Mouse (Mus musculus): ENCODE results near the gene Irs1.

Irs1 gene

DNA sequence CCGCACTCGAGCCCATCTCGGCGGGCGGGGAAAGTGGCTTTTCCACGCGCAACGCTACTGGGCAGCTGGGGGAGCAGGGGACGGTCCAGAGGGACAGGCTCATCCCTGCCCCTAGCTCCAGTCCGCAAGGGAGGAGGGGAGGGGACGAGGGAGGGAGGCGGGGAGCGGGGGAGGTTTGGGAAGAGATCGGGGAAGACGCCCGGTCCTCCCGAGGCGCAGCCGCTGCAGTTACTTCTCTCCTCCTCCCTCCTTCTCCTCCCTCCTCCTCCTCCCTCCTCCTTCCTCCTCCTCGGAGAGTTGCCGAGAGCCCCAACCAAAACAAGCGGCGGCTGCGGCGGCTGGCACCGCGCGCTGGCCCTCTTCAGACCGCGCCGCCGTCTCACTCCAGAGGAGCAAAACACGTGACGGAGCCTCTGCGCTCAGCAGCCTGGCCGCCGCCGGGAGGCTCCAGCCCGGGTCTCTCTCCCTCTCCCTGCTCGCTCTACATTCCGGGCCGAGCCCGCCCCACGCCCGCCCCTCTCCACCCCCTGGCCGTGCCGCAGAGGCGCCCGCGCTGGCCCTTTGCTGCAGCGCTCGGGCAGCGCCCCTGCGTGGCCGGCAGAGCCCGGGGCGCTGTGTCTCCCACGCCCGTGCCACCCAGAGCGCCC, at the start of gene Irs1:
TSS of gene Irs1 (minus strand) at position 266 of the 647 bp plus-strand sequence.
- DNase-seq (ENCODE audit: low spot score in 2 of 2) = peak; percentile 81 to 82

DNA sequence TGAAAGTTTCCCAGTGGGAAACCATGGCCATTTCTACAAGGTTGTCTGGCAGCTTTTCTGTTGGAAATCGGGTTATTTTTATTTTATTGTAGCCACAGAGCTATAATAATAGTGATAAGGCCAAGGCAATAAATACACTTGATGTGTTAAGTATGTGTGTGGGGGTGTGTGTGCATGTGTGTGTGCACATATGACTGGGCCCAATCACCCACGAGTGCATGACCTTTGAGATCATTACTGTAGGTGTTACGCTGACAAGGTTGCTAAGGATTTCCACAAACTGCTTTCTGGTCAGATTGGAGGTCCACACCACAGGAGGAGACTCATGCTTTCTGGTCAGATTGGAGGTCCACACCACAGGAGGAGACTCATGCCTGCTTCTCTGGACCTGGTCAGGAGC, 43.3 kb upstream of the Irs1 start:
- DNase-seq (ENCODE audit: low spot score in 2 of 2) = no peak

DNA sequence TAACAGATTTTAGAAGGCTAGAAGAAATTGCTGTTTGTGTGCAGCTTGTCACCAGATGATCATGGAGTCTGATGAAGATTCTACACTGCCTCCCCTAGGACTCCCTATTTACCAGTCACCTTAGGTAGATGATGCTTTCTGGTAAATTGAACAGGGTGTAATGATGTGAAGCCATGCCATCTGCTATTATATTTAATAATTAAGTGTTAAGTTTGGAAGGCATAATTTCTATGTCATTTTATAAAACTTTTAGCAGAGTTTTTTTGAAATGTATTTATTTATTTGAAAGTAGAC, 38.7 kb upstream of the Irs1 start:
- DNase-seq (ENCODE audit: low spot score in 2 of 2) = no peak

DNA sequence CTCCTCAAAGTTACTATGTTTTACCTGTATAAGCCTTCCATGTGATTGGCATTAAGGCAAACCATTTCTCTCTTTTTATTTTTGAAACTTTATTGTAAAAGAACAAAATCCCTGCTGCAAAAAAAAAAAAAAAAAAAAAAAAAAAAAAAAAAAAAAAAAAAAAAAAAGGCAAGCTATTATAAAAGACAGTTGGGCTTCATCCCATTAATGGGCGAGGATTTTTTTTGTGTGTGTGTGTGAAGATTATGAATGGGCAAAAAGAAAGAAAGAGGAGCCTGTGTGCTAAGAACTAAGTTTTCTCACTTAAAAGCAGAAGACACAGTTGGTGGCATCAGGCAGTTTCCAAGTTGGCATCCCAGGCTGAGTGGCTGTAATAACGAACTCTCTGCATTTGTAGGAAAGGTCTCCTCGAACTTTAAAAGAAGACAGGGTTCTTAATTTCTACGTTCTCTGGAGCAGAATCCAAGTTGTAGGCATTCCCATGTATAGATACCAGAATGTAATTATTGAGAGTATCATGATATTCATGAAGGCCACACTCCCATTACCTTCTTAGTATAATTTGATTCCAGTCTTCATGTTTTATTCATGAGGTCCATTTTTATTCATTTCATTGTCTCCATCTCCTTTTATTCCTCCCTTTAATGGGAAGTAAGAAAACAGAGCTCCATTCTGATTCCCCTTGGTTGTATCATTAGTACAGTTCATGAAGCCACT, 38.2 kb upstream of the Irs1 start:
- DNase-seq (ENCODE audit: low spot score in 2 of 2) = no peak

DNA sequence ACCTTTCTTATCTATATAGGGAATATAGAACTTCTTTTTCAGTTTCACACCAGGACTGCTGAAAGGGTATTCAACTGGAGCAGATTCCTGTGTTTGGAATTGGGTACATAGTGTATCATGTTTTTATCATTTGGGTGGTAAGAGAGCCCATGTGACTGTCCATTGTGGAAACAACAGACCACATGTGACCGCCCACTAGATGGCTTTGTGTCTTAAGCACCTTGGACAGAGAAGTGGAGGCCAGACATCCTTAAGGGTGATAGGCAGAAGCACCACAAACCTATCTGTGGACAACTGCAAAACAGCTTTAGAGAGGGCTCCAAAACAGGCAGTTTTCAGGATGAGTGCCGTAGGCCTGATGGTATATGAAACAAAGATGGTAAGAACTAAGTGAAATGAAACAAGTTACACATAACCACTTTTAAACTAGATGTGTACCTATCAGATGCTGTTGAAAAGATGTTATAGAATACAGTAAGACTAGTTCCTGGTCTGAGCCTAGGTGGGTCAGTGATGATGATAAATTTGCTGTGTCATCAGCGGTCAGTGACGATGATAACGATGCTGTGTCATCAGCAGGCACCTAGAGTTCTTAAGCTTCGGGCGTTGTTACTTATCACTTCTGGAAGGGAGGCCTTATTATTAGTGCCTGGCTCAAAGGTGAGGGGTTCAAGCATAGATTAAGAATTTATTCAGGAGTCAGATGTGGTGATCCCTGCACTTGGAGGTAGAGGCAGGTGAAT, 37.0 kb upstream of the Irs1 start:
- no peak for DNase-seq (ENCODE audit: low spot score in 2 of 2)

DNA sequence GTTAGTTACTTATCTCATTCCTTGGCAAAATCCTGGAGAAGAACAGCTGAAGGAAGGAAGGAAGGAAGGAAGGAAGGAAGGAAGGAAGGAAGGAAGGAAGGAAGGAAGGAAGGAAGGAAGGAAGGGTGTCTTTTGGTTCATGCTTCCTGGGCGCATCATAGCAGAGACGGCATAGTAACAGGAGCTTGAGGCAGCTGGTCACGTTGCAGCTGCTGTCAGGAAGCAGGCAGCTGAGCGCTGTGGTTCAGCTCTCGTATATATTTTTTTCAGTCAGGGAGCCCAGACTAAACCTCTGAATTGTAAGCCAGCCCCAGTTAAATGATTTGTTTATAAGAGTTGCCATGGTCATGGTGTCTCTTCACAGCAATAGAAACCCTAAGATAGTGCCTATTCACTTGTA, 34.9 kb upstream of the Irs1 start:
- DNase-seq (ENCODE audit: low spot score in 2 of 2) = no peak

DNA sequence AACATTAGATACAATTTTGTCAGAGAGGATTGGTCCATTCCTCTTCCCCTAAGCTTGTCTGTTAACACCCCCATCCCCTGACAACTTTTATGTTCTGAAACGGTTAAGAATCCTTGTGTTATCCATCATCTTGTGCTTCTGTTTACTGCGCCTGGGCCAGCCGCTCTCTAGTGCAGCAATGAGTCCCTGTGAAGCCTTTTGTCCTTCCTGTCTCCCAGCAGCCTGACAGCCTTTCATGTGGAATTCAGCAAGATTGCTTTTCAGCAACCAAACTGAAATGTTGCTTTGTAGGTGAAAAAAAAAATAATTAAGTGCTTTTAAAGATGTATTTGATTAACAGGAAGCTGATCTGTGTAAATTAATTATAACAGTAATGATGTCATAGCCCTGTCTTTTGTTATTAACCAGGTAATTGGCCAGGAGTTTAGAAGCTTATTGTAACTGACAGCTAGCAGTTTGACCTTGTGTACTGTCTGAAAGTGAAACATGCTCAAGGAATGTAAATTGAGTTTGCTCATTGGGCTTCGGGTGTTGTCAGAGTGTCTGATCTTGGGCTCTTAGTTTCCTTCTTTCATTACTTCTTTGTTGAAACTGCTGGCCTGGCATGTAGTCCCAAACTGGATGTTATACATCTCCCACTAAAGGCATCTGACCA, 33.0 kb upstream of the Irs1 start:
- no peak for DNase-seq (ENCODE audit: low spot score in 2 of 2)

DNA sequence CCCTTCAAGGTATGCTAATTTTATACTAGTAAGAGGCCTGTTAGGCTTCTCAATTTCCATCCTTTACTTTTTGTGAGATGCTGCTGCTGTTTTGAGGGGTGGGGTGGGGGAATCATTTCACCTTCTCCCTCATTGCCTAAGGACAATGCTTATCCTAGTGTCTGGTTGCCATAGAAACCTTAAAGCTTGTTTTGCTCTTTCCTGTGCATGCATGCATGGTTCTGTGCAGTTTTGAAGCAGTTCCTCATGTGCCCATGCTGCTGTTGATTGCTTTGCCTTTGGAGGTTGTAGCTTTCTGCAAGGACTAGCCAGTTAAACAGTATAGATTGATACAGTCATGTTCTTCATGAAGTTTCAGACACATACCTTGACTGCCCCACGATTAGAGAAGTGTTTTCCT, 30.2 kb upstream of the Irs1 start:
- no peak for DNase-seq (ENCODE audit: low spot score in 2 of 2)

DNA sequence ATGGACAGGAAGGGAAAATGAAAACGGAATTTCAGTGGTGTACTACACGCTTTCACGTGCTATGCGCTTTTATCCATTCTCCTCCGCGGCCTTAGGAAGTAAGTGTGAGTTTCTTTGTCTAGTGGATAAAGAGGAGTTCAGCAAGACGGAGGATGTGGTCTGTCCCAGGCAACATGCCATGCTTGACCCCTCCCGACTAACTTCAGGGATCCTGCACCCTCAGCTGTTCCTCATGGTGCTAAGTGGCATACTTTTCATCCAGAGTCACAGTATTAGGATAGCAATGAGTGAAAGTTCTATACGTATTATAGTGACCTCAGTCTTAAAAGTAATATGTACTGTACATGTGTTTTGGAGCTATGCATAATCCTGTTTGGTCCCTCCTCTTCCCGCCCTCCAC, 29.6 kb upstream of the Irs1 start:
- DNase-seq (ENCODE audit: low spot score in 2 of 2) = no peak

DNA sequence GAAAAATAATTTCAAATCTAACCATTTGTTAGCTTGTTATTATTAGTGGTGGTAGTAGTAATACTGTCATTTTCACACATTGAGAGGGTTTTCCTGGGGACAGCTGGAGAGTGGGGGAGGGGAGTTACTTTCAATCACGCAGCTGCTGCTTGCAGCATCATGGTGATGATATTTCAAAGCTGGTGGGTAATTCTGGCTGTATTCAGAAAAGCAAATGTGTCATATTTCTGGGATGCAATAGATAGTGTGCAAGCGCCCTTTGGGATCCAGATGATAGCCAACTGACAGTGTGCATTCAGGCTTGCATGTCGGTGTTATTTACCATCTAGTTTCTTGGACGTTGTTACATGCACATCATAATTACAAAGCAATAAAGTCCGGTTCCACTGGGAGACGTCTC, 29.2 kb upstream of the Irs1 start:
- DNase-seq (ENCODE audit: low spot score in 2 of 2) = peak; percentile 22 to 28

DNA sequence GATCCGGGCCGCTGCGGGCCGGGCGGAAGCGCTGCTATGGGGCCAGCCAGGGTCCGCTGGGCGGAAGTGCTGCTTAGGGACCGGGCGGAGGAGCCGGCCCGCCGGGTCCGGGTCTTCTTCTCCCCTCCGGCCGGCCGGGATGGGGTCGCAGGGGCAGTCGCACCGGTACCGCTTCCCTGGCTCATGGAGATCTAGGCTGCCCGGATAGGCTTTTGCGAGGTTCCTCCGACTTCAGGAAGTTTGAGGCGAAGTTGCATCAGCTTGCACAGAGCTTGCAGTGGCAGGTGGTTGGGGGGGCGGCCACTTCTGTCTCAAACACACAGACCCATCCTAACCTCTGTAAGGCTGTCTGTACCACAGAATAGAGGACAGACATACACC, 25.5 kb upstream of the Irs1 start:
- DNase-seq (ENCODE audit: low spot score in 2 of 2) = no peak

DNA sequence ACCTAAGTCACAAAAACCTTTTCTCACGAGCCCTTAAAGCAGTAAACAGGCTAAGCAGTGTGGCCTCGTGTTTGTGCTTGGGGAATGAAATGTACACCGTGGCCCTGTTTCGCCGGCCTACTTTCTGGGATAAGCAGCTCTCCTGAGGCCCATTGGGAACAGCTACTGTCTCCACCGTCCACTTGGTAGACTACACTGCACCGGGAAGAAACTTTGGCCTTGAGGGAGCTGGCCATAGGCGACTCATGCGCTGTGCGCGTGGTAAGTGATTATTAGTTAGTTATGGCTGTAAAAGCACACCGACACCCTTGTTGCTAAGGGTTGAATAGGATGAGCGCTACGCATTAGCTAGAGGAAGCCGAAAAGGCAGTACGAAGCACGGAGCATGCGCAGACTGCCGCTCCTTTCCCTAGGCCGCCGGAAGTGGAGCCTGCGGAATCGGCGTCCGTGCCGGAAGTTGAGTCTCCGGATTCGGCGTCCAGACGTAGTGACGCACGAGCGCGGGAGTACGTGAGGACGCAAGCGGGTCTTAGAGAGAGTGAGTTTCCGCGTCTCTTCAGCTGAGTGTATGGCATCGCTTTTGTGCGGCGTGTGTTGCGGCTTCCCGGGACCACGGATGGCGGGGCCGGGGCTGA, 25.0 kb upstream of the Irs1 start, which contains the start of gene Rhbdd1:
TSS of gene Rhbdd1 (plus strand) at position 342 of the 635 bp plus-strand sequence.
- peak; percentile 99 for DNase-seq (ENCODE audit: low spot score in 2 of 2)

DNA sequence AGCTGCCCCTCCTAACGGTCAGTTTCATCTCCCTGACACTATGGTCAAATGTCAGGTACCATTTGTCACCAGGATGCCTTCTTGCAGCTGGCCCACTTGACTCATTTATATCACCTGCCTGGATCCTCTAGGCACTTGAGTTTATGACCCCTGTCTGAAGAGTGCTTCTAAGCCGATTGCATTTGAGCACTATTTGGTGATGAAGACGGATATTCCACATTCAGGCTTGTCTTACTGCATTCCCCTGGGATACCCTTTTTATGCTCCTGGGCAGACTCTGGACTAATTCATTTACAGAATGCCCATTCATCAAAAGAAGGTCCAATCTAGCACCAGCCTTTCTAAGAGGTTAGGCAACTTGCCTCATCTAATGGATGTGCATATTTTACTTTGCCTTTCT, 13.3 kb upstream of the Irs1 start:
- DNase-seq (ENCODE audit: low spot score in 2 of 2) = no peak

DNA sequence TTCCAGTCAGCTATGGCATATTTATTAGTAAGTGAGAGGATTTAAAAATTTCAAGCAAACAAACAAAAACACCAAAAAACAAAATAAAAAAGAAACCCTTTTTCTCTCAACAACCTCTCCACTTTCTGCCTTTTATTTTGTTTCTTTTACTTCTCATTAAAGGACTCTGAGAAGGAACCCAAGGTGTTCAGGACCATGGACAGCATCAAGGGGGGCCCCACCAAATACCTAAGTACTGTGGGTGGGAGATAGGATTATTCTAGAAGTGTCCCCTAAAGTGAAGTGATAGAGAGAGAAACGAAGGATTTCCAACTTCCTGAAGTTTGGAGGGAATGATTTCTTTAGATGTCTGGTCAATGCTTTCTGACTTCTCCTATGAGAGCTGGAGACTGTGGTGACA, 7.4 kb upstream of the Irs1 start:
- no peak for DNase-seq (ENCODE audit: low spot score in 2 of 2)

DNA sequence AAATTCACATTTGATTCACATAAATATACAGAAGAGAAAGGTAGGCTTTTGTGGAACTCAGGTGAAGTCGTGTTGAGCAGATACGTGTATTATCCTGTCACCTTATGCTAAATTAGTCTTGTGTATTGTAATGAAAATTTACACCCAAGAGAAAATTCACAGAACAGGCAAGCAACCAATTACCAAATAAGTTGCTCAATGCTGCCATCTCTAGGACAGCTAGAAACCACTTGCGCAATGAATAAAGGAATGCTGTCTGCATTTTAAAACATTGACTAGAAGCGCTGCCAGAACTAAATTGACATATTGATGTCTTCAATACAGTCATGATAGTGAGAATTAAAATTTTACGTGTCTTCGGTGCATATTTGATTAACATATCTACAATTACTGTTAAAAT, 2.9 kb upstream of the Irs1 start:
- DNase-seq (ENCODE audit: low spot score in 2 of 2) = peak; percentile 33 to 67

DNA sequence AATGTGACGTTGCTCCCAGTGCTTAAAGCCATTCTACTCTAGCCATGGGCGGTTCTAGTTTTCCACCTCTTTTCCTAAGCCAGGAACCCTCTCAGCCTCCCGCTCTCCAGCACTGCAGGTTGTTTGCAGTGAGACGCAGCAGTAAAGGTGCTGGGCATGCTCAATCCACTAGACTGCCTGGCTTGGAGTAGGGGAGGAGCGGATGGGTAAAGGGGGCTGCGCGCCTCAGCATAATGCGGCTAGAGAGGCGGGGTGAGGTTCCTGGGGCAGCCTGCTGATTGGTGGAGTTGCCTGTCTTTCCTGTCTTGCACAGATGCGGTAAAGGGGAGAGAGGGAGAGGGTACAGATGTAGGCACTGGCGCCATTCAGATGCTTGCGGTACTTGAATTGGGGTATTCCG, 1.6 kb upstream of the Irs1 start:
- DNase-seq (ENCODE audit: low spot score in 2 of 2) = peak; percentile 79 to 82

DNA sequence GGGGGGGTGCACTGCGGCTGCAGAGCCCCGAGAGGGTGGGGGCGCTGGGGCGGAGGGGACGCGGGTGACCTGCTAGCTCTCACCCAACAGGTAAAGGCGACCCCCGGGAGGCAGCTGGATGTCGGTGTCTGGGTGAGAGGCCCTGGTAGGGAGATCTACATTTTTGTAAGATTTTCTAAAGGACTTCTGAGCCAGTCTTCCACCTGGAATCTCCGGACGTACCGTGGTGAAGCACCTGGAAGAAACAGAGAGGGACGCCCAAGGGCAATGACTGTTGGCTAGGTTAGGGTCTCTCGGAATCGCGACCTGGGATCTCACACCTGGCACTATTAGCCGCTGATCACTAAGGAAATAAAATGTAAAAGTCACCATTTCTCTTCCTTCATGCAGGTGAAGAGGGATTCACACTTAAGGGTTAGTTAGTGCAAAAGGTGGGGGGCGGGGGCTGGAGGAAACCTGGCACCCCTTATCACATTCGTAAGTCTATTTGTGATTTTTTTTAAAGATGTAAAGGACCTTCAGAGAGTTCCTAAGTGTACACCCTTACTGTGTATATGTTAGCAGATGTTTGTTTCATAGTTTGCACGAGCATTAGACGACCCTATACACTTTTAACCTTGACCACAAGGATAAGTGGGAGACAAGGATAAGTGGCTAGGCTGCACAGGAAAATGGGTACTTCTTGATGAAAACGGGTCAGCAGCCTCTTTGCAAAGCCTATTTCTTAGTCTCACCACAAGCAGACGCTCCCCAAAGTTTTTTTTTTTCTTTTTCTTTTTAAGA, 905 bp upstream of the Irs1 start:
- DNase-seq (ENCODE audit: low spot score in 2 of 2) = peak in 1 of 2 experiments; percentile 30

DNA sequence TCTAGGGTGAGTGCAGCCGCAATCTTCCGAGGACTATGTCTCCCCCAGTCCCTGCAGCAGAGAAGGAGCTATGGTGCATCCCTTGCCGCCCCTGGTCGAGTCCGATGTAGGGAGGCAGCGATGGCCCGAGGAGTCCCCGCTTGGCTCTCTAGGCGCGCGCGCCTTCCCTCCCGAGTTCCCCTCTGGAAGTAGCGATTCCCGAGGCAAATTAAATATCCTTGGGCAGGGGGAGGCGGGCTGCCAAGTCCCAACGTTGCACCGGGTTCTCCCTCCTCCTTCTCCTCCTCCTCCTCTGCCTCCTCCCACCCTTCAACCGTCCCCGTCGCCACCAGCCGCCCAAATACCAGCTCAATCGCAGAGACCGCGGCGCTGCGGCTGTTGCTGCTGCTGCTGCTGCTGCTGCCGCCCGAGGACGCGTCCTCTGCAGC, 479 bp downstream of the Irs1 start:
- peak; percentile 82 to 85 for DNase-seq (ENCODE audit: low spot score in 2 of 2)

DNA sequence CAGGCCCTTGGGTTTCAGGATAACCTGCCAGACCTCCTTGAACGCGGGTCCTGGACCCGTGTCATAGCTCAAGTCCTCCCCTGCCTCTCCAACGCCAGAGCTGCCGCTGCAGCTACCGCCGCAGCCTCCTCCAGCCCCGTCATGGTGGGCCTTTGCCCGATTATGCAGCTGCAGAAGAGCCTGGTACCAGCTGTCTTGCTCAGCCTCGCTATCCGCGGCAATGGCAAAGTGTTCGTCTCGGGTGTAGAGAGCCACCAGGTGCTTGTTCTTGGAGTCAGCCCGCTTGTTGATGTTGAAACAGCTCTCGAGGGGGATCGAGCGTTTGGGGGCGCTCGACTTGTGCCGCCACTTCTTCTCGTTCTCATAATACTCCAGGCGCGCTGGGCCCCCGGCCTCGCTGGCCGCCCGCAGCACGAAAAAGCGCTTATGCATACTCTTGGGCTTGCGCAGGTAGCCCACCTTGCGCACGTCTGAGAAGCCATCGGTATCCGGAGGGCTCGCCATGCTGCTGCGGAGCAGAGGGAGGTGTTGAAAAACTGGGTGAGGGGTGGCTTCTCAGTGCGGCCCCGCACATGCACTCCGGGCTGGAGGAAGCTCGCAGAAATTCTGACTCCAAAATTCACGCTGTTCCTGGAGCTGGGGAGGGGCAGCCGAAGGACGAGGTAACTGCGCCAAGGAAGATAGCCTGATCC, 1.1 kb downstream of the Irs1 start:
- DNase-seq (ENCODE audit: low spot score in 2 of 2) = peak; percentile 66 to 82

DNA sequence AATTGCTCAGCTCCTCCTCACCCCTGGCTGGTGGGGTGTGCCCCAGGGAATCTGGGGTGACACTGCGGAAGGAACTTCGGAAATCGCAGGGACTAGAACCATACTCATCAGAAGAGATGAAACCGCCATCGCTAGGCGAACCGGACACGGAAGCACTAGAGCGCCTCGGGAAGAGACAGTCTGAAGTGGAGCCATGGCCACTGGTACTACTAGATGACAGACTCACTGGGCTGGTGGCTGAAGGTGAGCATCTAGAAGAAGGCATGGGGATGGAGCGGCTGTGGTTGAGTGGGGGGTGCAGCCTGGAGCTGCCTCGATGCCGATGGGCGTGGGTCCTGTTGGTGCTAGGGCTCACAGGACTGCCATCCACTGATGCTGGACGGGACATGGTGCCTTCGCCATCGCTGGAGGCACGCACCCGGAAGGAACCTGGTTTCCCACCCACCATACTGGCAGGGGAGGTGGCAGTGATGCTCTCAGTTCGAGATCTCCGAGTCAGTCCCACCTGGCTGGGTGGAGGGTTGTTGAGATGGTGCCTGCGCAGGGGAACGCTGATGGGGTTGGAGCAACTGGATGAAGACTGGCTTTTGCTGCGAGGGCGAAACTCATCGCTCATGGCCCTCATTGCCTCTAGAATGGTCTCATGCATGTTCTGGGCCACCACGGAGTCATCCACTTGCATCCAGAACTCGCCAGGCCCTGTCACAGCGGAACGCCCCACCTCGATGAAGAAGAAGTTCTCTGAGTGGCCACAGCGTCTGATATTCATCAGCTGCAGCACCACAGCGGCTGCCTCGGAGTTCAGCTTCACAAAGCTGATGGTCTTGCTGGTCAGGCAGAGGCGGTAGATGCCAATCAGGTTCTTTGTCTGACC, 1.9 kb downstream of the Irs1 start:
- DNase-seq (ENCODE audit: low spot score in 2 of 2) = no peak

All from right cerebral cortex, adult 2 months (tissue).